Mouse (Mus musculus) bone marrow macrophage, adult 2 months (primary cell): Measurements from ENCODE around the gene Tgm7. TPM values are rescaled to one million over a fixed set of nuclear protein-coding genes. Genes with fewer than 3 reads are reported as not detected.

Experiments used
- H3K27ac ChIP-seq: 2 replicates; pipeline ENCODE4 v1.5.1; 2012; ENCODE audit warnings: low read depth, low read length; ENCODE audit not compliant: insufficient read depth
- H3K4me1 ChIP-seq: 2 replicates; pipeline ENCODE4 v1.6.1; 2012; ENCODE audit warnings: low read length; ENCODE audit not compliant: control insufficient read depth, insufficient read depth
- H3K4me3 ChIP-seq: 2 replicates; pipeline ENCODE4 v1.5.1; 2012; ENCODE audit warnings: mild to moderate bottlenecking, low read length, moderate library complexity; ENCODE audit not compliant: insufficient read depth
- CTCF ChIP-seq: IDR thresholded peaks from 2 replicates; pipeline ENCODE4 v1.5.1; 2012; ENCODE audit warnings: low read depth, mild to moderate bottlenecking, low read length, moderate library complexity
- POLR2A ChIP-seq: IDR thresholded peaks from 2 replicates; pipeline ENCODE4 v1.6.1; 2012; ENCODE audit warnings: mild to moderate bottlenecking, low read depth, low read length, borderline replicate concordance
- polyA plus RNA-seq: library from polyadenylated mRNA; stranded (reverse); fragments of >200 nt; gene quantifications from 2 replicates; pipeline ENCODE4 v1.2.4, GENCODE M21; 2012; ENCODE audit not compliant: missing spikeins, insufficient read depth, insufficient read length

Tgm7 gene
- polyA plus RNA-seq, 1 experiment: not detected

DNA sequence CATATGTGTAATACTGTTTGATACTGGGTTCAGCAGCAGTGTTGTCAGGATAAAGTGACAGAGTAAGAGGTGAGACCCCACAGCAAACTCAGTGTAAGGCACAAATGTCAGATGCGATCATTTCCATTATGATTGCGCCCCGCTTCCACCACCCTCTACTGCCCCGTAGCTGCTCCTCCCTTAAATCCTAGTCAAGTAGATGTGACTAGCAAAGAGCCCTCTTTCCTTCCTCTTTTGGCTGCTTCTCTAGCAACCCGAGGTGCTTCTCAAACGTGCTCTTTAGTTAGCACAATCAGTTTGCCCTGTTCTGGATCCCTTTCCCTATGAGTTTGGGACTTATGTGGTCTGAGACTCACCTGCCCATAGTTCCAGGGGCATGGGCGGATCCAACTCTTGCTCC is 34.8 kb downstream of the Tgm7 start:
- peaks cover 6% of the 10 kb centered on the region; the same call in 1 of the 2 replicates for H3K4me1 ChIP-seq
- no peak overlapping the region for H3K4me3 ChIP-seq
- H3K27ac ChIP-seq: no peak overlapping the region
- TF ChIP-seq POLR2A: no peak
- no peak for TF ChIP-seq CTCF

DNA sequence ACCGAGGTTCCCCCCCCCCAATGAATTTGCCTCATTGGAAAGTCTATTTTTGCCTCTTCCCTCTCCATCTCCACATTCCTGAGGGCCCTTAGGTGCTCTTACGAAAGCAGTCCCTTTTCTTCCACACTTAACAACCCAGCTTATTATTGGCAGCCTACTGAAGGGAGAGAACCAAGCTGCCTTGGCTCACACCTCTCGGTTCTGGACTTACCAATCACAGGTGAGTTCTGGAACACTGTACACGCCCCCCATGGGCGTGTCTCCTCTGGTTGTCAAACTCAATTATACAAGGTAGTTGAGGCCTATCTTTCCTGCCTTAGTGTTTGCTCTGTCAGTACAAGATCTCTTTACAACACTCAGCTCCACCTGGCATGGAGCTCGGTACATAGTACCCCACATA is 37.7 kb downstream of the Tgm7 start:
- H3K27ac ChIP-seq: no peak overlapping the region

DNA sequence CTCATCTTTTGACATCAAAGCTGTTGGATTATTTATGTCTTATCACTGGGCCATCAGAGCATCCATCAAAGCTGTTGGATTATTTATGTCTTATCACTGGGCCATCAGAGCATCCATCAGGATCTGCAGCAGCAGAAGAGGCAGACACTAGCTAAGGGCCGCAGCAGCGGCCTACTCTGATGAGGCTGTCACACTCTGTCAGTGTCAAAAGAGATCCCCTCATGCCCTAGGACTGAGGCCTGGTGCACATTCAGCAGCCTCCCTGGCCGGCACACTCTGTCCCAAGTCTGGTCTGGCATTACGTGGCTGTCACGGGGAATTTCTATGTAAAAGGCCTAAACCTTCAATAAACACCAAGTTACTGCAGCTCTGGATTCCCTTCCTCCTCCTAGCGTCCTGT is 40.1 kb downstream of the Tgm7 start:
- Histone ChIP-seq H3K4me1 (peaks cover under 1% of the 10 kb centered on the region; the same call in 1 of the 2 replicates), H3K27ac (no peak overlapping the region), H3K4me3 (no peak overlapping the region)
- TF ChIP-seq POLR2A (no peak), CTCF (no peak)

More for the DNA sequence above, 37.7 kb downstream of the Tgm7 start:
- Histone ChIP-seq H3K4me3 (no peak overlapping the region), H3K4me1 (peaks cover 6% of the 10 kb centered on the region; the same call in 1 of the 2 replicates)
- TF ChIP-seq CTCF (no peak), POLR2A (no peak)

DNA sequence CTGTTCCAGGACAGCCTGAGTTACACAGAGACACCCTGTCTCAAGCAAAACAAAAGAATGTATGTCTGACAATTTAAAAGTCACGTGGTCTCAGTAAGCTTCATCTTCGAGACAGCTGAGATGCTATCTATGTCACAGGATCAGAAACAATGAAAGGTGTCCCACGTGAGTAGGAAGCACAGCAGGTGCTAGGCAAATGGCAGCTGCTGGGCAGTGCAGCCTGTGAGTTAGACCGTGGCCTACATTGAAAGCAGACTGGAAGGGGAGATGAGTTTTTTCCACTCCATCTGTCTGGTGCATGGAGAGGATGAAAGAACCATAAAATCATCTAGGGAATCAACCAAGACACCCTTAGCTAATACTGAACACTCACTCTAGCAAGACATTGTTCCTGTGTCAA is 42.5 kb downstream of the Tgm7 start:
- Histone ChIP-seq H3K4me3 (no peak overlapping the region), H3K27ac (no peak overlapping the region), H3K4me1 (no peaks in the 10 kb centered on the region)
- TF ChIP-seq POLR2A: no peak
- TF ChIP-seq CTCF: no peak

DNA sequence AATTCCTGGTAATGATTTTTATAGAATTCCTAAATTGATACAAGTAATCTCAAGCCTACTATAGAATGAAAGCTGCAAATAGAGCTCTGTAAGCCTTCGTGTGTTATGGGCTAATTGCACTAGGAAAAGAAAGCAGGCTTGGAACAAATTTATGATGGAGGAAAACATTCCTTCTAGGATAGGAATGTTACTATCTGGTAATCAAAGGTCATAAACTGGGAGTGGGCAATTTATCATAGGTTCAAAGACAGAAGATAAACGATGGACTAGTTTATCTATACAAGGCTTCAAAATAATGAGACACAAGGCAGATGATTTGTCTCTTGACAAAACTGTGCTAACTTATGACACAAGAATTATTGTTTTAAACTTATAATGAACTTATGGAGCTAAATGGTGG is 48.3 kb downstream of the Tgm7 start:
- no peak overlapping the region for H3K4me3 ChIP-seq
- H3K27ac ChIP-seq: no peak overlapping the region
- no peaks in the 10 kb centered on the region for H3K4me1 ChIP-seq
- no peak for TF ChIP-seq CTCF
- TF ChIP-seq POLR2A: no peak

DNA sequence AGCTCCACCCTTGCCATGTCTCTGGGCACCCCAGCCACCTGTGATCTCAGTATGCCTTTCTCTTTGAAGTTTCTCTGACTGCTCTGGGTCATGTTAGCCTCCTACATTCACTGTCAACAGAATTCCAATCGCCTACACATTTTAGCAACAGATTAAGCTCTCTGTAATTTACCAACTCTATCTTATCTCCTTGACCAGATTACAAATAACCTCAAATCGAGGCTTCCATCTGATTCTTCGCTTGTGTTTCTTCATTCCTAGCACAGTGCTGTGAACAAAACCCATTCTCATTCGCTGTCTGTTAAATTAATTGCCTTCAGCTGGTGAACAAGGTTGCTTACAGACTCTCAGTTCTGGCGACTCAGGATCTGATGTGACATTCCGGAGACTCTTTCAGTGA is 51.6 kb downstream of the Tgm7 start:
- TF ChIP-seq POLR2A: no peak
- TF ChIP-seq CTCF: no peak
- H3K4me1 ChIP-seq: no peaks in the 10 kb centered on the region
- H3K4me3 ChIP-seq: no peak overlapping the region
- H3K27ac ChIP-seq: no peak overlapping the region

DNA sequence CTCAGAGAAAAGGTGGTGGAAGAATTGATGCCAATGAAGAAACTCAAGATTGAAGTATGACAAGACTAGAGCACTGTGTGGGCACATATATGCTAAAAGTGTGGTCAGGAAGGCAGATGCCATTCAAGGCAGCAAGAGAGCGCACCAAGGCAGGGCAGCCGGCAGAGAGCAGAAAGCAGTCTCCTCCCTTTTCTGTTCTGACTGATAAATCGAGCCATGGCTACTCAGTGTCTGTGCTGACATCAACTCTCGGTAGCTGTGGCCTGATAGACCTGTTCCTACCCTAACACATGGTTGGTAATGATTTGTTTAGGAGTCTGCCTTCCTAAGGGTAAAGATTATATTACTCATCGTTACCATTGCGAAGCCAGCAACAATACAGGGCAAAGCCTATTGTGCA is 53.7 kb downstream of the Tgm7 start:
- Histone ChIP-seq H3K4me3 (no peak overlapping the region), H3K4me1 (no peaks in the 10 kb centered on the region), H3K27ac (no peak overlapping the region)
- TF ChIP-seq CTCF (no peak), POLR2A (no peak)

DNA sequence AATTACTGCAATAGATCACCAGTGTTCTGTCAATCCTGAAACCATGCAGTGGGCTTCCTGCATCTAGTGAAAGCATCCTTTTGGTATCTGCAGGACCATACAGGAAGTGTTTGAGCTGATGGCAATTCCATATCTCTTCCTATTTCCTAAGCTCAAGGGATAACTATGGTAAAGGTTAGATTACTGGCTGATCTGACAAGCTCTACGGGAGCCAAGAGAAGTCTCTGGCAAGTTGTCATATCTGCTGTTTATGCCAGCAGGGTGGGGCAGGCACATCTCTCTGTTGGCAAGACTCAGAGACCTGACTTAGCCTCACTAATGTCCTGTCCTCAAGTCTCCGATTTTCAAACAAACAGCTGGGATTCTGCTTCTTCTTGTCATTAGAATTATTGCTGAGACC is 55.5 kb downstream of the Tgm7 start:
- Histone ChIP-seq H3K27ac (no peak overlapping the region), H3K4me3 (no peak overlapping the region), H3K4me1 (no peaks in the 10 kb centered on the region)
- TF ChIP-seq POLR2A: no peak

DNA sequence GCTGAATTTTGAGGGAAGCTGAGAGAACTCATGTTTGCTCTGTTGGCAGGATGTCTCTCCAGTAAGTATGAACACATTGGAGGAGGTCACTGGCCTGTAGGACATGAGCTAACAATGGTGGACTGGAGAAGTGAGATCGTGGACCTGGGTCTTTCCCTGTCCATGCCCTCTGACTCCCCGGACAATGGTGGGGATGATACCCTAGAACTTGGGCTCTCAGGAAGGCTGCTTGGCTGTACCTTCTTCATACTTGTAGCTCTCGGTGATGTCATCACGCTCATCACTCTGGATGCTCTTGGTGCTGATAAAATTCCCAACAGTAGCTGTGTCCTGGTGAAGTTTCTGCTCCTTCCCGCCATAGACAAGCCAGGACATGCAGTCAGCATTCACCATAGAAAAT is 57.4 kb downstream of the Tgm7 start:
- no peaks in the 10 kb centered on the region for H3K4me1 ChIP-seq
- no peak overlapping the region for H3K27ac ChIP-seq
- TF ChIP-seq CTCF (no peak), POLR2A (no peak)
- no peak overlapping the region for H3K4me3 ChIP-seq

DNA sequence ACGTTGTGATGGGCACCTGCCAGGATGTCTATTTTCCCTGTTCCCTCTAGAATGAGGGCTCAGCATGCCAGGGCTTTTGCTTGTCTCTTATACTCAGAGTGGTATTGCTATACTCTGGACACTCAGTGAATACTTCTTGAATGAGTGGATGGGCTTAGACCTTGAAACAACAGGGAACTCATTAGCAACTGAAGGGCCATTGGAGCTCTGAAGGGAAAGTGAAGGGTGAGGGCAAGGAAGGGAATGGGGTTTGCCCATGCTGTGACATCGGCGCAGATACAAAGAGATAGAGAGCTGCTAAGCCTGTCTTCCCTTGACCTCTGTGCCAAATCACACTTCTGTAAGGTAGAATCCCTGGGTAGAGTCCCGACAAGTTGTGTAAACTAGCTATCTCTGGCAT is 63.9 kb downstream of the Tgm7 start:
- TF ChIP-seq CTCF (no peak), POLR2A (no peak)
- Histone ChIP-seq H3K4me3 (no peak overlapping the region), H3K4me1 (no peaks in the 10 kb centered on the region), H3K27ac (no peak overlapping the region)

Other genes starting within 250 kb of the Tgm7 start
- gene Ubr1, start 139.1 kb downstream of the Tgm7 start, polyA plus RNA-seq: 11.2 and 14.9 TPM in 2 replicates
- gene Tmem62, start 132.8 kb downstream of the Tgm7 start, polyA plus RNA-seq: 7.2 and 11.4 TPM in 2 replicates
- gene Ccndbp1, start 101.4 kb downstream of the Tgm7 start, polyA plus RNA-seq: 69.8 and 70.8 TPM in 2 replicates
- not detected in 2 replicates for gene Epb42, start 72.7 kb downstream of the Tgm7 start, polyA plus RNA-seq
- not detected in 2 replicates for gene Tgm5, start 24.0 kb downstream of the Tgm7 start, polyA plus RNA-seq
- 6.0 and 7.6 TPM in 2 replicates for gene Adal, start 30.6 kb upstream of the Tgm7 start, polyA plus RNA-seq
- 5.9 and 6.2 TPM in 2 replicates for gene Lcmt2, start 30.9 kb upstream of the Tgm7 start, polyA plus RNA-seq
- gene Tubgcp4, start 60.9 kb upstream of the Tgm7 start, polyA plus RNA-seq: 61.9 and 68.4 TPM in 2 replicates
- 27.5 and 28.5 TPM in 2 replicates for gene Zscan29, start 61.3 kb upstream of the Tgm7 start, polyA plus RNA-seq
- gene Trp53bp1, start 161.6 kb upstream of the Tgm7 start, polyA plus RNA-seq: 22.2 and 22.6 TPM in 2 replicates
- gene Map1a, start 179.8 kb upstream of the Tgm7 start, polyA plus RNA-seq: 0.33 and 0.66 TPM in 2 replicates
- 13.8 and 15.0 TPM in 2 replicates for gene Ppip5k1, start 245.6 kb upstream of the Tgm7 start, polyA plus RNA-seq
- not detected in 2 replicates for gene Ckmt1, start 247.9 kb upstream of the Tgm7 start, polyA plus RNA-seq